Mouse (Mus musculus): ENCODE measurements around the gene Ccdc13. TPM values are rescaled to one million over a fixed set of nuclear protein-coding genes. Genes with fewer than 3 reads are reported as not detected.

Ccdc13 gene
- total and polyA plus RNA-seq, 2 experiments from 2014 or later, result 0.34 TPM; not detected in 1

- DNase-seq (ENCODE audit: low spot score), result no peak
- no peaks in the 10 kb centered on the region for H3K27me3 ChIP-seq (ENCODE audit: control insufficient read depth, insufficient read depth, low read length)
- no peaks in the 10 kb centered on the region for H3K36me3 ChIP-seq (replicated peaks; ENCODE audit: control insufficient read depth, insufficient read depth, low read length)
- no peaks in the 10 kb centered on the region for H3K4me1 ChIP-seq (ENCODE audit: control insufficient read depth, insufficient read depth)
- ATAC-seq (ENCODE audit: insufficient read depth, low read depth), result no peak
- H3K4me2 ChIP-seq (ENCODE audit: low read depth, low read length), result no peak overlapping the region
- H3K4me3 ChIP-seq (ENCODE audit: low read depth, low read length), result no peak overlapping the region
- TF ChIP-seq CTCF (IDR thresholded peaks at IDR 0.05; ENCODE audit: low read depth), result no peak
- no peak for TF ChIP-seq EP300 (IDR thresholded peaks at IDR 0.05; ENCODE audit: low read depth)
- H3K9ac ChIP-seq (replicated peaks; ENCODE audit: low read depth, low read length), result no peak overlapping the region
- no peak overlapping the region for H3K27ac ChIP-seq (ENCODE audit: low read depth)
- no peaks in the 10 kb centered on the region for H3K9me3 ChIP-seq (replicated peaks; ENCODE audit: control insufficient read depth, low read length)
Measured at GRCm38 (mm10) chr9:121873578-121873977, 34.3 kb upstream of the Ccdc13 start.

- no peaks in the 10 kb centered on the region for H3K36me3 ChIP-seq (replicated peaks; ENCODE audit: control insufficient read depth, insufficient read depth, low read length)
- no peak overlapping the region for H3K9ac ChIP-seq (replicated peaks; ENCODE audit: low read depth, low read length)
- no peaks in the 10 kb centered on the region for H3K4me1 ChIP-seq (ENCODE audit: control insufficient read depth, insufficient read depth)
- H3K4me3 ChIP-seq (ENCODE audit: low read depth, low read length), result no peak overlapping the region
- no peak overlapping the region for H3K27ac ChIP-seq (ENCODE audit: low read depth)
- ATAC-seq (ENCODE audit: insufficient read depth, low read depth) (no peak), DNase-seq (ENCODE audit: low spot score) (no peak)
- H3K9me3 ChIP-seq (replicated peaks; ENCODE audit: control insufficient read depth, low read length), result no peaks in the 10 kb centered on the region
- H3K27me3 ChIP-seq (ENCODE audit: control insufficient read depth, insufficient read depth, low read length), result no peaks in the 10 kb centered on the region
- TF ChIP-seq EP300 (IDR thresholded peaks at IDR 0.05; ENCODE audit: low read depth) (no peak), CTCF (IDR thresholded peaks at IDR 0.05; ENCODE audit: low read depth) (no peak)
- no peak overlapping the region for H3K4me2 ChIP-seq (ENCODE audit: low read depth, low read length)
- 67% methylated on average over 2 of the region's 2 CpGs for WGBS
Measured at GRCm38 (mm10) chr9:121872062-121872683, 32.9 kb upstream of the Ccdc13 start.

GRCm38 (mm10) chr9:121869973-121870515, 30.8 kb upstream of the Ccdc13 start:
- no peak for ATAC-seq (ENCODE audit: insufficient read depth, low read depth)
- WGBS, result 68% methylated on average over 4 of the region's 4 CpGs
- H3K9ac ChIP-seq (replicated peaks; ENCODE audit: low read depth, low read length), result no peak overlapping the region

GRCm38 (mm10) chr9:121869432-121869831, 30.2 kb upstream of the Ccdc13 start:
- H3K4me3 ChIP-seq (ENCODE audit: low read depth, low read length), result no peak overlapping the region
- WGBS, result 87% methylated on average over 5 of the region's 5 CpGs
- H3K9me3 ChIP-seq (replicated peaks; ENCODE audit: control insufficient read depth, low read length), result no peaks in the 10 kb centered on the region
- no peak overlapping the region for H3K9ac ChIP-seq (replicated peaks; ENCODE audit: low read depth, low read length)
- no peak for ATAC-seq (ENCODE audit: insufficient read depth, low read depth)
- no peak overlapping the region for H3K27ac ChIP-seq (ENCODE audit: low read depth)
- no peaks in the 10 kb centered on the region for H3K27me3 ChIP-seq (ENCODE audit: control insufficient read depth, insufficient read depth, low read length)
- H3K36me3 ChIP-seq (replicated peaks; ENCODE audit: control insufficient read depth, insufficient read depth, low read length), result no peaks in the 10 kb centered on the region
- H3K4me1 ChIP-seq (ENCODE audit: control insufficient read depth, insufficient read depth), result no peaks in the 10 kb centered on the region
- no peak for DNase-seq (ENCODE audit: low spot score)
- no peak overlapping the region for H3K4me2 ChIP-seq (ENCODE audit: low read depth, low read length)
- TF ChIP-seq CTCF (IDR thresholded peaks at IDR 0.05; ENCODE audit: low read depth) (no peak), EP300 (IDR thresholded peaks at IDR 0.05; ENCODE audit: low read depth) (no peak)

More at GRCm38 (mm10) chr9:121869973-121870515, 30.8 kb upstream of the Ccdc13 start:
- Histone ChIP-seq H3K4me2 (ENCODE audit: low read depth, low read length) (no peak overlapping the region), H3K4me1 (ENCODE audit: control insufficient read depth, insufficient read depth) (no peaks in the 10 kb centered on the region), H3K9me3 (replicated peaks; ENCODE audit: control insufficient read depth, low read length) (no peaks in the 10 kb centered on the region), H3K4me3 (ENCODE audit: low read depth, low read length) (no peak overlapping the region), H3K27me3 (ENCODE audit: control insufficient read depth, insufficient read depth, low read length) (no peaks in the 10 kb centered on the region), H3K27ac (ENCODE audit: low read depth) (no peak overlapping the region), H3K36me3 (replicated peaks; ENCODE audit: control insufficient read depth, insufficient read depth, low read length) (no peaks in the 10 kb centered on the region)
- DNase-seq (ENCODE audit: low spot score), result no peak
- no peak for TF ChIP-seq CTCF (IDR thresholded peaks at IDR 0.05; ENCODE audit: low read depth)
- TF ChIP-seq EP300 (IDR thresholded peaks at IDR 0.05; ENCODE audit: low read depth), result no peak

- no peak for TF ChIP-seq EP300 (IDR thresholded peaks at IDR 0.05; ENCODE audit: low read depth)
- TF ChIP-seq CTCF (IDR thresholded peaks at IDR 0.05; ENCODE audit: low read depth), result no peak
- Histone ChIP-seq H3K9ac (replicated peaks; ENCODE audit: low read depth, low read length) (no peak overlapping the region), H3K9me3 (replicated peaks; ENCODE audit: control insufficient read depth, low read length) (no peaks in the 10 kb centered on the region), H3K36me3 (replicated peaks; ENCODE audit: control insufficient read depth, insufficient read depth, low read length) (no peaks in the 10 kb centered on the region), H3K4me1 (ENCODE audit: control insufficient read depth, insufficient read depth) (no peaks in the 10 kb centered on the region), H3K27ac (ENCODE audit: low read depth) (no peak overlapping the region), H3K4me3 (ENCODE audit: low read depth, low read length) (no peak overlapping the region), H3K4me2 (ENCODE audit: low read depth, low read length) (no peak overlapping the region), H3K27me3 (ENCODE audit: control insufficient read depth, insufficient read depth, low read length) (no peaks in the 10 kb centered on the region)
- ATAC-seq (ENCODE audit: insufficient read depth, low read depth) (no peak), DNase-seq (ENCODE audit: low spot score) (no peak)
- 75% methylated on average over 6 of the region's 6 CpGs for WGBS
Measured at GRCm38 (mm10) chr9:121868236-121868635, 29.0 kb upstream of the Ccdc13 start.

GRCm38 (mm10) chr9:121867632-121868031, 28.4 kb upstream of the Ccdc13 start:
- Histone ChIP-seq H3K4me2 (ENCODE audit: low read depth, low read length) (no peak overlapping the region), H3K27ac (ENCODE audit: low read depth) (peak overlapping the region; percentile 34; the same call in 1 of the 2 replicates), H3K36me3 (replicated peaks; ENCODE audit: control insufficient read depth, insufficient read depth, low read length) (no peaks in the 10 kb centered on the region), H3K27me3 (ENCODE audit: control insufficient read depth, insufficient read depth, low read length) (no peaks in the 10 kb centered on the region), H3K4me3 (ENCODE audit: low read depth, low read length) (no peak overlapping the region), H3K4me1 (ENCODE audit: control insufficient read depth, insufficient read depth) (no peaks in the 10 kb centered on the region), H3K9me3 (replicated peaks; ENCODE audit: control insufficient read depth, low read length) (no peaks in the 10 kb centered on the region), H3K9ac (replicated peaks; ENCODE audit: low read depth, low read length) (no peak overlapping the region)
- DNase-seq (ENCODE audit: low spot score) (peak; percentile 53), ATAC-seq (ENCODE audit: insufficient read depth, low read depth) (no peak)
- WGBS, result 57% methylated on average over 6 of the region's 6 CpGs
- TF ChIP-seq EP300 (IDR thresholded peaks at IDR 0.05; ENCODE audit: low read depth) (no peak), CTCF (IDR thresholded peaks at IDR 0.05; ENCODE audit: low read depth) (no peak)
